Mouse (Mus musculus) kidney, postnatal 36 days (tissue): ENCODE data around the gene Crot.
"Not testable (repeated sequence)": the region's sequence is repeated elsewhere in the genome, so short reads cannot be mapped to it uniquely, and the experiment has no call there.

Experiments
- DNase-seq, 2 experiments: peaks; one replicate each; pipeline ENCODE4 v3.0.0; 2021 to 2022; ENCODE audit warnings: mixed read lengths in 2 of 2

Gene Crot

GRCm38 (mm10) chr5:8996686-8997512 lies at the start of gene Crot:
Gene Crot, minus strand, starts transcription at chr5:8997324.
- peak; percentile 95 to 97 for DNase-seq

GRCm38 (mm10) chr5:9045904-9046303 lies 48.8 kb upstream of the Crot start:
- no peak for DNase-seq

- no peak for DNase-seq
Observed at GRCm38 (mm10) chr5:9044821-9045220, 47.7 kb upstream of the Crot start.

- no peak for DNase-seq
Observed at GRCm38 (mm10) chr5:9043582-9044267, 46.6 kb upstream of the Crot start.

- no peak for DNase-seq
Observed at GRCm38 (mm10) chr5:9042721-9043416, 45.7 kb upstream of the Crot start.

GRCm38 (mm10) chr5:9040665-9041215 lies 43.6 kb upstream of the Crot start:
- DNase-seq, result no peak

- no peak for DNase-seq
Observed at GRCm38 (mm10) chr5:9039978-9040377, 42.9 kb upstream of the Crot start.

- DNase-seq, result no peak
Observed at GRCm38 (mm10) chr5:9037292-9037691, 40.2 kb upstream of the Crot start.

- DNase-seq, result no peak
Observed at GRCm38 (mm10) chr5:9035457-9035856, 38.3 kb upstream of the Crot start.

- DNase-seq, result peak; percentile 54 to 85
Observed at GRCm38 (mm10) chr5:9034535-9034934, 37.4 kb upstream of the Crot start.

- peak; percentile 25 to 54 for DNase-seq
Observed at GRCm38 (mm10) chr5:9033843-9034242, 36.7 kb upstream of the Crot start.

GRCm38 (mm10) chr5:9032641-9033040 lies 35.5 kb upstream of the Crot start:
- no peak for DNase-seq

- DNase-seq, result peak; percentile 52 to 56
Observed at GRCm38 (mm10) chr5:9032101-9032590, 35.0 kb upstream of the Crot start.

GRCm38 (mm10) chr5:9028266-9028841 lies 31.2 kb upstream of the Crot start:
- peak in 1 of 2 experiments; percentile 55 for DNase-seq

GRCm38 (mm10) chr5:9015352-9015751 lies 18.2 kb upstream of the Crot start:
- DNase-seq, result no peak

- DNase-seq, result no peak
Observed at GRCm38 (mm10) chr5:9014774-9015173, 17.6 kb upstream of the Crot start.

- DNase-seq, result no peak
Observed at GRCm38 (mm10) chr5:9011374-9011773, 14.2 kb upstream of the Crot start.

GRCm38 (mm10) chr5:9010166-9010565 lies 13.0 kb upstream of the Crot start:
- no peak for DNase-seq

- DNase-seq, result not testable (repeated sequence)
Observed at GRCm38 (mm10) chr5:9006585-9006984, 9.5 kb upstream of the Crot start.

- DNase-seq, result peak in 1 of 2 experiments; percentile 46
Observed at GRCm38 (mm10) chr5:9000006-9000405, 2.9 kb upstream of the Crot start.

- DNase-seq, result no peak
Observed at GRCm38 (mm10) chr5:8999108-8999507, 2.0 kb upstream of the Crot start.

GRCm38 (mm10) chr5:8997513-8997895 lies 380 bp upstream of the Crot start:
- DNase-seq, result peak; percentile 55 to 66
